Mouse (Mus musculus): Measurements from ENCODE around the gene Rin2. TPM values are rescaled to one million over a fixed set of nuclear protein-coding genes. Genes with fewer than 3 reads are reported as not detected.

Gene Rin2
- polyA plus RNA-seq, 1 experiment from 2014 or later: 7.3 TPM

DNA sequence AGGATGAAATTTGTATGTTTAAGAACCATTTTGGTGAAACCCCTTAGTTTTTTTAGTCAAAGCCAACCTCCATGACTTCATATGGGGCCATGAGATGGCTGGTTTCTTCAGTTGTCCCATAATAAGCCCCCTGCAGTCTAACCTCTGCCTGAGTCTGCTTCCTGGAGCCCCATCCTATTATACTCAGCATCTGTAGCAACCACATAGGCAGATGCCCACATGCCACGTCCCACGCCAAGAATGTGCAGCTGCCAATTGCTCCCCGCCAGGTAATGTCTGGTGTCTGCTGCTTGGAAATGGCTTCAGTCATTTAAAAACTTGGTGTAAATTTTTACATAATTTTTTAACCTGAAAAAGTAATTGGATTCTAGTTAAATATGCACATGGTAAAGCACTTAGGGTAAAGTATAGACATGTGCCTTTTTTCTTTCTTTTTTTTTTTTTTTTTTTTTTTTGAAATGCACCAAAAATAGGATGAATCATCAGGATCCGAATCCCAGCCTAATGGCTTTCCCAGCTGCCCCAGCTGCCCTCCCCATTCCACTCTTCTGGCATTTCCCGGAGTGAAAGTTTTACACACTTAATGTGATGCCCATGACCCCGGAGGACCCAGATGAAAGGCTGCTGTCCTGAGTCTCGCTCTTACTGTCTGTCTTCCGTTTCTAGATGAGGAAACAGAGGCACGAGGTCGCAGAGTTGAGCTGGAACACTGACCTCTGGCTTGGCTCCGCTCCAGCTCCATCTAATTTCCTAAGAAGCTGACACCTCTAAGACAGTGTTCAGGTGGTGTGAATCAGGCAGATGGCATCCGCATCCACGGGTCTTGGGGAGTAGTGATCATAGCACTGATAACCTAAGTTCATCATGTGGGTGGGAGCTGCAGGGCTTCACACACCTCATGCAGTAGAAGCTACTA lies 68.0 kb downstream of the Rin2 start:
- H3K9me3 ChIP-seq (replicated peaks): no peaks in the 10 kb centered on the region
- H3K4me2 ChIP-seq: no peak overlapping the region
- ATAC-seq: no peak
- WGBS: 91% methylated on average over 13 of the region's 13 CpGs
- no peaks in the 10 kb centered on the region for H3K36me3 ChIP-seq (ENCODE audit: poor library complexity, severe bottlenecking)
- no peak overlapping the region for H3K9ac ChIP-seq
- no peak overlapping the region for H3K4me3 ChIP-seq
- H3K4me1 ChIP-seq: no peaks in the 10 kb centered on the region
- no peak overlapping the region for H3K27ac ChIP-seq
- H3K27me3 ChIP-seq: no peaks in the 10 kb centered on the region

GRCm38 (mm10) chr2:145746406-145746805 lies 71.4 kb downstream of the Rin2 start:
- no peak overlapping the region for H3K4me2 ChIP-seq
- no peak overlapping the region for H3K27ac ChIP-seq
- H3K9ac ChIP-seq: no peak overlapping the region
- 33% methylated on average over 1 of the region's 1 CpGs for WGBS
- no peaks in the 10 kb centered on the region for H3K36me3 ChIP-seq (ENCODE audit: poor library complexity, severe bottlenecking)
- H3K4me1 ChIP-seq: no peaks in the 10 kb centered on the region
- H3K27me3 ChIP-seq: no peaks in the 10 kb centered on the region
- H3K4me3 ChIP-seq: no peak overlapping the region
- H3K9me3 ChIP-seq (replicated peaks): no peaks in the 10 kb centered on the region
- ATAC-seq: no peak

DNA sequence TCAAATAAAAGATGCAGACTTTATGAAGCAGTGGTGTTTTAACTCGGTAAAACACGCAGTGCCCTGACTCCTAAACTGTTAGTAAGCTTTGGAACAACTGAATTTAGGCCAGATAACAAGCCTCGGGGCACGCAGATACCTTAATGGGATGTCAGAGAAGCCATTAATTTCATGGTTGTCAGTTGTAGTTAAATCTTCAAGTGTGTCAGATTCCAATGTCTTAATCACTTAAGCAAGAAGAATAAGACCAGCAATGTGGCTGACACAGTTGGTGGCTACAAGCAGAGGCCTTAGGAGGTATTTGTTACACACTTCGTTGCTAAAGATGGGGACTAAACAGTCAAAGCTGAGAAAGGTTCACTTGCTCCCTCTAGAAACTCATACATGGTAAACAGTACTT lies 74.6 kb downstream of the Rin2 start:
- ATAC-seq: no peak
- H3K27me3 ChIP-seq: no peaks in the 10 kb centered on the region
- no peak overlapping the region for H3K27ac ChIP-seq
- H3K4me3 ChIP-seq: no peak overlapping the region
- no peaks in the 10 kb centered on the region for H3K9me3 ChIP-seq (replicated peaks)
- no peak overlapping the region for H3K4me2 ChIP-seq
- no peaks in the 10 kb centered on the region for H3K4me1 ChIP-seq
- no peak overlapping the region for H3K9ac ChIP-seq
- no peaks in the 10 kb centered on the region for H3K36me3 ChIP-seq (ENCODE audit: poor library complexity, severe bottlenecking)
- 64% methylated on average over 5 of the region's 5 CpGs for WGBS

- no peak overlapping the region for H3K9ac ChIP-seq
- no peak for ATAC-seq
- no peak overlapping the region for H3K4me3 ChIP-seq
- no peak overlapping the region for H3K4me2 ChIP-seq
- no peaks in the 10 kb centered on the region for H3K9me3 ChIP-seq (replicated peaks)
- no peaks in the 10 kb centered on the region for H3K36me3 ChIP-seq (ENCODE audit: poor library complexity, severe bottlenecking)
- H3K4me1 ChIP-seq: no peaks in the 10 kb centered on the region
- 85% methylated on average over 6 of the region's 6 CpGs for WGBS
- H3K27me3 ChIP-seq: no peaks in the 10 kb centered on the region
- no peak overlapping the region for H3K27ac ChIP-seq
These were observed 77.6 kb downstream of the Rin2 start for GRCm38 (mm10) chr2:145752572-145752971.

DNA sequence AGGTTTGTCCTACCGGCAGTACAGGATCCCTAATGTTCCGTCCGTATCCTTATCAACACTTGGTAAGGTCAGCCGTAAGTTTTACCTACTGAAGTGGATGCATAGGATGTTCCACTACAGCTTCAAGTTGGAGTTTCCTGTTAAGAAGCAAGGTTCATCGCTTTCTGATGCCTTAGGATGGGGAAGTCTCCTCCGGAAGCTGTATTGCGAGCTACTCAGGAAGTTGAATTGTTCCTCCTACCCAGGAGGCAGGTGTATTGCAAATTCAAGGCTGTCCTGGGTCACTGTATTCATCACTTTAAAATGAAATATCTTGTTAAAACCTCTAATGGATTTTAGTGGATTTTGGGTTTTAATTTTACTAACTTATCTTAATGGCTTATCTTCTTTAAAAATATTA lies 79.0 kb downstream of the Rin2 start:
- WGBS: 93% methylated on average over 7 of the region's 7 CpGs
- Histone ChIP-seq H3K4me3 (no peak overlapping the region), H3K9me3 (replicated peaks) (no peaks in the 10 kb centered on the region), H3K27me3 (no peaks in the 10 kb centered on the region), H3K36me3 (ENCODE audit: poor library complexity, severe bottlenecking) (no peaks in the 10 kb centered on the region), H3K9ac (no peak overlapping the region), H3K4me1 (no peaks in the 10 kb centered on the region), H3K27ac (no peak overlapping the region), H3K4me2 (no peak overlapping the region)
- ATAC-seq: no peak

DNA sequence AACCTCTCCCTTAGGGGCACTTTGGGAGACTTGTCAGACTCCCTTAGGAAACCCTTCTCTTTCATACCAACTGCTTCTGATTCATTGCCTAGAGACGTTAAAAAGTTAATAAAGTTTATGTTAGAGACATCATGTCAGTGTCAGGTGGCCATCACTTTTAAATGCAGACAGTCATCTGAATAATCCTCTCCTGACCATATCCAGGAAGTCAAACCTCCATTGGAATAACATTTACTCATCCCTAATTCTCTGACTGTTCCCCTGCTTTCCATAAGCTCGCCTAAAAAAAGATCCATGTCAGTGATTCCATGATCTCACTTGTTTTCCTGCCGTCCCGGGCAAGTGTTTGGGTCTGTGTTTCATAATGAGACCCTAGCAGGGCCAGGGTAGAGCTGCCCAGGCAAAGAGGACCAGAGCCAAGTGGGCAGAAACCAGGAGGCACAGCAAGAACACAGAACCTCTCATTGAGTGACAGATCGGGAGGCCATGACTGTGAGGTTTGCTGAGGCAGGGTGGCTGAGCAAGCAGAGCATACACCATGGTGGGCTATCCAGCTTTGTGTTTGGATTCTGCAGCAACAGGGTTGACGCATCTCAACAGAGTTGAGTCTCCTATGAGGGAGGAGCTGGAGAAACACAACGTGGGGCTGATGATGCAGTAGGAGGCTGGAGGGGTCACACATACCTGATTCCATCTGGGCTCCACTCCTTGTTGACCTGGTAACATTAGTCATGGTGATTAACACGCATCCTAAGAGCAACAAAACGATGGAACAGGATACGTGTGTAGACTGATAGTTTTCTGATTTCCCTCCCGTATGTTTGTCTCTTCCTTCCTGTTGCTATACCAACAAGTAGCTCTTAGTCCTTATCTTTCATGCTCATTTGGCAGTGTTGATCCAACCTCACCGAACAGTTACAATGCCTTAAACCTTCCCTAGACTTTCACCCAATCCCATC lies 81.1 kb downstream of the Rin2 start:
- Histone ChIP-seq H3K9me3 (replicated peaks) (no peaks in the 10 kb centered on the region), H3K36me3 (ENCODE audit: poor library complexity, severe bottlenecking) (no peaks in the 10 kb centered on the region), H3K27ac (no peak overlapping the region), H3K9ac (no peak overlapping the region), H3K4me3 (no peak overlapping the region), H3K4me1 (no peaks in the 10 kb centered on the region), H3K4me2 (no peak overlapping the region), H3K27me3 (no peaks in the 10 kb centered on the region)
- no peak for ATAC-seq
- 90% methylated on average over 12 of the region's 12 CpGs for WGBS

DNA sequence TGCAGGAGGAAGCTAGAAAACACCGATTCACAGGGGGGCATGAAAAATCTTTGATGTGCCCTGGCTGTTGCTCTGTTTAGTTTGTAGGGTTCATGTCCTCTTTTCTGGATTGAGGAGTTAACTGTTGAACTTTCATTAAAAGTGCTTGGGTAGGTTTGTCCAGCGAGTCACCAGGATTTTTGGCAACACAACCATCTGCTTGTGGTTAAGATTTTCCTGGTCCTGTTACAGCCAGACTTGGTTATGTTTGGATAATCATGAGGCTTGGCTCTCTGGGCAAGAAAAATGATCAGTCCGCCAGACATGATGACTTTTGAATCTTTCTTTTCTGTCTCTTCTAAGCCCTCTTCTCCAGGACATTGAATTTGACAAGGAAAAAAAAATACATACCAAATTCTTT lies 85.1 kb downstream of the Rin2 start:
- no peak overlapping the region for H3K9ac ChIP-seq
- H3K9me3 ChIP-seq (replicated peaks): no peaks in the 10 kb centered on the region
- H3K4me2 ChIP-seq: no peak overlapping the region
- no peaks in the 10 kb centered on the region for H3K27me3 ChIP-seq
- no peaks in the 10 kb centered on the region for H3K4me1 ChIP-seq
- no peak for ATAC-seq
- no peaks in the 10 kb centered on the region for H3K36me3 ChIP-seq (ENCODE audit: poor library complexity, severe bottlenecking)
- WGBS: 91% methylated on average over 3 of the region's 3 CpGs
- H3K4me3 ChIP-seq: no peak overlapping the region
- no peak overlapping the region for H3K27ac ChIP-seq

DNA sequence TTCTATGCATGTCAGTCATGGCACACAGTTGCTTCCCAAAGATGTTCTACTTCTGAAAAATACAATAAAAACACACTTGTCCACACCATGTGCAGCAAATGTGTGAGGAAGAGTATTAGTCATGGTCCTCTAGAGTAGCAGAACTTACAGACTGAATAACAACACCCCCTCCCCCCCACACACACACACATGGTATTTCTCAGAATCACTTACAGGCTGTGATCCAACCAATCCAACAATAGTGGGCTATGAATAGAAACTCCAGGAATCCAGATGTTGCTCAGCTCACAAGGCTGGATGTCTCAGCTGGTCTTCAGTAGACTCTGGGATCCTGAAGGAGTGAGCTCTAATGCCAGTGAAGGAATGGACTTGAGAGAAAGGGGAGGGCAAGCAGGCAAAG lies 86.4 kb downstream of the Rin2 start:
- no peak overlapping the region for H3K4me3 ChIP-seq
- H3K4me1 ChIP-seq: no peaks in the 10 kb centered on the region
- H3K27ac ChIP-seq: no peak overlapping the region
- H3K9ac ChIP-seq: no peak overlapping the region
- no peaks in the 10 kb centered on the region for H3K27me3 ChIP-seq
- ATAC-seq: no peak
- no peaks in the 10 kb centered on the region for H3K9me3 ChIP-seq (replicated peaks)
- H3K4me2 ChIP-seq: no peak overlapping the region
- no peaks in the 10 kb centered on the region for H3K36me3 ChIP-seq (ENCODE audit: poor library complexity, severe bottlenecking)

GRCm38 (mm10) chr2:145769964-145770363 lies 94.9 kb downstream of the Rin2 start:
- Histone ChIP-seq H3K4me2 (peak overlapping the region; percentile 11), H3K4me1 (peaks cover 17% of the 10 kb centered on the region), H3K9me3 (replicated peaks) (no peaks in the 10 kb centered on the region), H3K27ac (no peak overlapping the region), H3K4me3 (no peak overlapping the region), H3K36me3 (ENCODE audit: poor library complexity, severe bottlenecking) (no peaks in the 10 kb centered on the region), H3K27me3 (peaks cover 9% of the 10 kb centered on the region), H3K9ac (no peak overlapping the region)
- WGBS: 3% methylated on average over 10 of the region's 10 CpGs
- peak; percentile 53; the same call in 1 of the 2 replicates for ATAC-seq

DNA sequence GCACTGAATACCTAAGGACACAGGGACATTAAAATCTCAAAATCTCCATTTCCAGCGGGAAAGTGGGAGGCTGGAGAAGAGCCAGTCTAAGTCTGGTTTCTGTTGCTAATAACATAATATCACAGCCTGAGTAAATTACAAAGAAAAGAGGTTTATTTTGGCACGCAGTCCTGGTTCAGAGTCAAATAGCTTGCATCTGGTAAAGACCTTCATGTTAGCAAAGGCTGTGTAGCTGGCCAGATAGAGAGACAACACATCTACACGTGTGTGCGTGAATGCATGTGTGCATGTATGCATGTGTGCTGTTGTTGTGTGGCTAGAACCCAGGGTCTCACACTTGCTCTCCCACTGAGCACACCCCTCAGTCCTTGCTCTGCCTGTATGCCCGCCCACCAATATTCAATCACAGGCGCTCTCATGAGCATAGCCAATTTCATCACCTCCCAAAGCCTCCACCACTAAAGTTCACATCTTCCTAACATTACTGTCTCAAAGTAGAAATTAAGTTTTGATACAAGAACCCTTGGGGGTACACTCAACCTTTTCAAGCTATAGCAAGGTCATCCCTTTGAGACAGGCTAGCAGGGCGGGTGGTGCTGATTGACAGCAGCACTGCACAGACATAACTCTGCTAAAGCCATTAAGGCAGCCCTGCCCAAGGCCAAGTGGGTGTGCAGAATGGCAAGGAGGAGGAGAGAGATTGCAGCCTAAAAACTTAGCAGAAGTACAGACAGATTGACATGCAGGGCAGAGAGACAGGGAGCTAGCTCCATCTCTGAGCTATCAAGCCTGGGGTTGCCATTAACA lies 95.9 kb downstream of the Rin2 start:
- Histone ChIP-seq H3K36me3 (ENCODE audit: poor library complexity, severe bottlenecking) (no peaks in the 10 kb centered on the region), H3K9me3 (replicated peaks) (no peaks in the 10 kb centered on the region), H3K9ac (no peak overlapping the region), H3K4me2 (no peak overlapping the region), H3K4me1 (peaks cover 17% of the 10 kb centered on the region), H3K27ac (no peak overlapping the region), H3K27me3 (peaks cover 9% of the 10 kb centered on the region), H3K4me3 (no peak overlapping the region)
- ATAC-seq: no peak
- 76% methylated on average over 7 of the region's 7 CpGs for WGBS

DNA sequence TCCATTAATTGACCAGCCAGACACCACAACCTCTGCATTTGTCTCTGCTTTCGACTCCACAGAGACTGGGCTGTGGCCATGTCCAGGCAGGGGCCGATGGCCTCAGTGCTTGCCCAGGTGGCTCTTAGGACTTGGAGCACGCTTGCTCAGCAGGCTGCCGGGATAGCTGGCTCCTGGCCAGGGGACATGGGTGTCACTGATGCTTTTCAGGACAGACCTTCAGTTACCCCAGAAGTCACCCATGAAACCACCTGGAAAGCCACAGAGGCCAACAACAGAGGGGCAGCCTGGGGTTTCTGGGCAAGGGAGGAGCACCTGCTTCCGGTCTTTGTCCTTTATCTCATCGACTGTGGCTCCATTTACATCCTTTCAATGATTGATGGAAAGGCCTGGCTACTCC lies 108.2 kb downstream of the Rin2 start:
- Histone ChIP-seq H3K4me2 (no peak overlapping the region), H3K36me3 (ENCODE audit: poor library complexity, severe bottlenecking) (no peaks in the 10 kb centered on the region), H3K9me3 (replicated peaks) (no peaks in the 10 kb centered on the region), H3K4me1 (peaks cover 24% of the 10 kb centered on the region), H3K27ac (no peak overlapping the region), H3K27me3 (no peaks in the 10 kb centered on the region), H3K4me3 (no peak overlapping the region), H3K9ac (no peak overlapping the region)
- 79% methylated on average over 6 of the region's 6 CpGs for WGBS
- ATAC-seq: no peak

Measured in forebrain, embryonic 13.5 days (tissue).